Mouse (Mus musculus) neural tube, embryonic 11.5 days (tissue): ENCODE measurements at regions not wholly inside any gene's neighbourhood (a gene's known extent, or its start where the extent isn't known, plus 50 kb on each side); places are given as distances from the start of the nearest gene placed in this dataset.

Source experiments
- ATAC-seq: fragments of 200-750 bp; cut with Nextera tagmentation; 2 replicates; pipeline ENCODE4 v1.8.0; 2017; ENCODE audit warnings: moderate number of reproducible peaks, mild to moderate bottlenecking, moderate TSS enrichment, moderate library complexity; ENCODE audit not compliant: insufficient read depth, low FRiP score, low TSS enrichment
- DNase-seq: peaks from one replicate; pipeline ENCODE4 v3.0.0-alpha.2; 2015; ENCODE audit warnings: low spot score
- H3K27ac ChIP-seq: fragments of 300-500 bp; sonication (generic); 2 replicates; pipeline ENCODE4 v1.5.1; 2014; ENCODE audit warnings: low read depth, mild to moderate bottlenecking, low read length
- H3K27me3 ChIP-seq: fragments of 300-500 bp; sonication (generic); 2 replicates; pipeline ENCODE4 v1.6.1; 2014; ENCODE audit warnings: mild to moderate bottlenecking, low read length, mixed read lengths; ENCODE audit not compliant: control insufficient read depth, insufficient read depth
- H3K36me3 ChIP-seq: fragments of 300-500 bp; sonication (generic); 2 replicates; pipeline ENCODE4 v1.6.1; 2014; ENCODE audit warnings: mild to moderate bottlenecking, low read length, moderate library complexity, mixed read lengths; ENCODE audit not compliant: control insufficient read depth, insufficient read depth
- H3K4me1 ChIP-seq: fragments of 300-500 bp; sonication (generic); 2 replicates; pipeline ENCODE4 v1.6.1; 2014; ENCODE audit warnings: low read length, mixed read lengths; ENCODE audit not compliant: control insufficient read depth, insufficient read depth
- H3K4me2 ChIP-seq: fragments of 300-500 bp; sonication (generic); 2 replicates; pipeline ENCODE4 v1.6.1; 2014; ENCODE audit warnings: low read depth, mild to moderate bottlenecking, moderate library complexity
- H3K4me3 ChIP-seq: fragments of 300-500 bp; sonication (generic); 2 replicates; pipeline ENCODE4 v1.5.1; 2014; ENCODE audit warnings: low read depth, low read length
- H3K9ac ChIP-seq: fragments of 300-500 bp; sonication (generic); 2 replicates; pipeline ENCODE4 v1.6.1; 2014; ENCODE audit warnings: mild to moderate bottlenecking, low read length
- H3K9me3 ChIP-seq: fragments of 300-500 bp; sonication (generic); 2 replicates; pipeline ENCODE4 v1.6.1; 2016; ENCODE audit warnings: low read length; ENCODE audit not compliant: control insufficient read depth
- WGBS: fragments of 180-500 bp; shearing (Covaris S2); extraction: QIAGEN DNeasy Blood & Tissue Kit; methylation state at CpG from one replicate; pipeline ENCODE4 v1.1.7; 2014; 5-methylcytosine and 5-hydroxymethylcytosine counted together

- Histone ChIP-seq H3K27me3 (no peaks in the 10 kb centered on the region), H3K4me1 (no peaks in the 10 kb centered on the region), H3K4me3 (no peak overlapping the region), H3K4me2 (no peak overlapping the region), H3K9ac (no peak overlapping the region), H3K36me3 (no peaks in the 10 kb centered on the region), H3K9me3 (no peaks in the 10 kb centered on the region), H3K27ac (no peak overlapping the region)
- DNase-seq (no peak), ATAC-seq (no peak)
- WGBS, result 80% methylated on average over 10 of the region's 10 CpGs
These were observed 273.5 kb downstream of the Amy2a5 start for GRCm38 (mm10) chr3:112985094-112985636.

- Histone ChIP-seq H3K36me3 (no peaks in the 10 kb centered on the region), H3K27ac (no peak overlapping the region), H3K9ac (no peak overlapping the region), H3K4me3 (no peak overlapping the region), H3K4me2 (no peak overlapping the region), H3K9me3 (no peaks in the 10 kb centered on the region), H3K27me3 (no peaks in the 10 kb centered on the region), H3K4me1 (no peaks in the 10 kb centered on the region)
- no peak for ATAC-seq
- 54% methylated on average over 5 of the region's 5 CpGs for WGBS
- no peak for DNase-seq
These were observed 305.1 kb downstream of the Amy2a5 start for GRCm38 (mm10) chr3:112953403-112954050.

DNA sequence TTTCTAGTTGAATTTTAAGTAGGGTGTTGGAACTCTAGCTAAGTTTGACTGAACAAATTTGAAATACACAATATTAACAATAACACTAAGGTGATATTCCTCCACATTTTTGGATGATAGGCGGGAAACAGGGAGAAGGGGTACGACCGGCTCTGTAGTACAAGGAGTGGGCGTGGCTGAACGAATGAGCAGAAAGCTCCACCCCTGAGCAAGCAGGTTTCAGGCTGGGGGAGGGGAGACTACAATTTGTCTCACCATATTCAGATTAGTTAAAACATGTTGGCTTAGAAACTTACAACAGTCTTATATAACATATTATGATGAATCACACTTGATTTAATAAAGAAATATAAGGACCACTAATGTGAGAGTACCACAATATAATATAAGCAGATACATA is 306.4 kb downstream of the Amy2a5 start:
- Histone ChIP-seq H3K4me1 (no peaks in the 10 kb centered on the region), H3K9me3 (no peaks in the 10 kb centered on the region), H3K9ac (no peak overlapping the region), H3K36me3 (no peaks in the 10 kb centered on the region), H3K27me3 (no peaks in the 10 kb centered on the region), H3K27ac (no peak overlapping the region), H3K4me2 (no peak overlapping the region), H3K4me3 (no peak overlapping the region)
- DNase-seq (no peak), ATAC-seq (peak; percentile 64; the same call in 1 of the 2 replicates)
- WGBS, result 28% methylated on average over 5 of the region's 5 CpGs

GRCm38 (mm10) chr3:112942036-112942626 is 316.5 kb downstream of the Amy2a5 start:
- Histone ChIP-seq H3K27me3 (no peaks in the 10 kb centered on the region), H3K4me3 (no peak overlapping the region), H3K9me3 (no peaks in the 10 kb centered on the region), H3K27ac (no peak overlapping the region), H3K9ac (no peak overlapping the region), H3K36me3 (no peaks in the 10 kb centered on the region), H3K4me1 (no peaks in the 10 kb centered on the region), H3K4me2 (no peak overlapping the region)
- no peak for DNase-seq
- no peak for ATAC-seq
- 74% methylated on average over 4 of the region's 4 CpGs for WGBS
